Mouse (Mus musculus): ENCODE results near the gene Thada.

Thada gene

GRCm38 (mm10) chr17:84179973-84180365 lies 286.0 kb downstream of the Thada start:
- ATAC-seq (ENCODE audit: insufficient number of reproducible peaks, low FRiP score, low TSS enrichment), result no peak

- ATAC-seq (ENCODE audit: insufficient number of reproducible peaks, low FRiP score, low TSS enrichment), result no peak
Observed at GRCm38 (mm10) chr17:84179026-84179972, 286.7 kb downstream of the Thada start.

- ATAC-seq (ENCODE audit: insufficient number of reproducible peaks, low FRiP score, low TSS enrichment), result no peak
Observed at GRCm38 (mm10) chr17:84177481-84177880, 288.5 kb downstream of the Thada start.

- ATAC-seq (ENCODE audit: insufficient number of reproducible peaks, low FRiP score, low TSS enrichment), result no peak
Observed at GRCm38 (mm10) chr17:84176446-84176845, 289.6 kb downstream of the Thada start.

GRCm38 (mm10) chr17:84175196-84175595 lies 290.8 kb downstream of the Thada start:
- no peak for ATAC-seq (ENCODE audit: insufficient number of reproducible peaks, low FRiP score, low TSS enrichment)

- no peak for ATAC-seq (ENCODE audit: insufficient number of reproducible peaks, low FRiP score, low TSS enrichment)
Observed at GRCm38 (mm10) chr17:84167377-84167776, 298.6 kb downstream of the Thada start.

GRCm38 (mm10) chr17:84166135-84166860 lies 299.7 kb downstream of the Thada start:
- no peak for ATAC-seq (ENCODE audit: insufficient number of reproducible peaks, low FRiP score, low TSS enrichment)

- no peak for ATAC-seq (ENCODE audit: insufficient number of reproducible peaks, low FRiP score, low TSS enrichment)
Observed at GRCm38 (mm10) chr17:84165735-84166134, 300.3 kb downstream of the Thada start.

- ATAC-seq (ENCODE audit: insufficient number of reproducible peaks, low FRiP score, low TSS enrichment), result no peak
Observed at GRCm38 (mm10) chr17:84164146-84164545, 301.9 kb downstream of the Thada start.

GRCm38 (mm10) chr17:84163066-84163785 lies 302.8 kb downstream of the Thada start:
- ATAC-seq (ENCODE audit: insufficient number of reproducible peaks, low FRiP score, low TSS enrichment), result no peak

GRCm38 (mm10) chr17:84162211-84162760 lies 303.7 kb downstream of the Thada start:
- ATAC-seq (ENCODE audit: insufficient number of reproducible peaks, low FRiP score, low TSS enrichment), result no peak

GRCm38 (mm10) chr17:84161231-84161854 lies 304.7 kb downstream of the Thada start:
- no peak for ATAC-seq (ENCODE audit: insufficient number of reproducible peaks, low FRiP score, low TSS enrichment)

GRCm38 (mm10) chr17:84158891-84159290 lies 307.1 kb downstream of the Thada start:
- ATAC-seq (ENCODE audit: insufficient number of reproducible peaks, low FRiP score, low TSS enrichment), result no peak

- ATAC-seq (ENCODE audit: insufficient number of reproducible peaks, low FRiP score, low TSS enrichment), result no peak
Observed at GRCm38 (mm10) chr17:84158461-84158795, 307.6 kb downstream of the Thada start.

- ATAC-seq (ENCODE audit: insufficient number of reproducible peaks, low FRiP score, low TSS enrichment), result no peak
Observed at GRCm38 (mm10) chr17:84157743-84158460, 308.1 kb downstream of the Thada start.

- no peak for ATAC-seq (ENCODE audit: insufficient number of reproducible peaks, low FRiP score, low TSS enrichment)
Observed at GRCm38 (mm10) chr17:84156748-84157742, 309.0 kb downstream of the Thada start.

GRCm38 (mm10) chr17:84156227-84156573 lies 309.8 kb downstream of the Thada start:
- no peak for ATAC-seq (ENCODE audit: insufficient number of reproducible peaks, low FRiP score, low TSS enrichment)

- no peak for ATAC-seq (ENCODE audit: insufficient number of reproducible peaks, low FRiP score, low TSS enrichment)
Observed at GRCm38 (mm10) chr17:84155516-84156226, 310.3 kb downstream of the Thada start.
